Mouse (Mus musculus): ENCODE data around the gene Usp10.

The Usp10 gene

GRCm38 (mm10) chr8:119909944-119910546, at the start of gene Usp10:
TSS of gene Usp10 (plus strand) at chr8:119910360.
- ATAC-seq (ENCODE audit: insufficient number of reproducible peaks, low FRiP score, low TSS enrichment) = no peak

GRCm38 (mm10) chr8:119861706-119862389, 48.3 kb upstream of the Usp10 start, which contains the start of gene Klhl36:
TSS of gene Klhl36 (plus strand) at chr8:119862266.
- ATAC-seq (ENCODE audit: insufficient number of reproducible peaks, low FRiP score, low TSS enrichment) = peak; percentile 90

DNA sequence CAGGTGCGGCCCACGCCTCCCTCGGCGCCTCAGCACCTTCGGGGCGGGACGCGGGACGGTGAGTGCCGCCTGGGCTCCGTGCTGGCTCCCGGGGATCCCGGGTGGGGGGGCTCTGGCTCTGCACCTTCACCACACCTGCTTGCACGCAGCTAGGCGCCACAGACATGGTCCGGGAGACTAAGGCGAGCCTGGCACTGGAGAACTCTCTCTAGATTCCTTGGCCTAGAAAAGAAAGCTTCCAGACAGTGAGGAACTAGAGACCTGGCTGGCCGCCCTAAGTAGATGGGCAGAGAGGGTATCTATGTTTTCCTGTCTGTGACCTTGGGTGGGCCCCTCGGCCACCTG, 47.8 kb upstream of the Usp10 start:
- ATAC-seq (ENCODE audit: insufficient number of reproducible peaks, low FRiP score, low TSS enrichment) = no peak

DNA sequence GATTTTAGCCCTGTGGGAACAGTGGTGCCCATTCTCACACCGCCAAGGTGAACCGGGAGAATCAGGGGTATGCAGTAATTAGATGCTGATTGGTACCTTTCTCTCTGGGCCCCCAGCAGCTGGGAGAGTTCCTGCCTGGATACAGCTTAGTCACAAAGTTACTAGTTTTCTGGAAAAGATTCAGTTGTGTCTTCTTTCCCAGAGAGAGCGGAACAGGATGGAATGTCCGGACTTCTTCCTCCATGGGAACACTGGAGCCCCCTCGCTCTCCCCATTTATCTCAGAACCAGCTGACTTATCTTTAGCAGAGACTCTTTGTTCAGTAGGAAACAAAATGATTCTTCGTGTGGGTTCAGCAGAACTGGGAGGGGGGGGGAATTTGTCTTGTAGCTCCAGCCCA, 47.4 kb upstream of the Usp10 start:
- no peak for ATAC-seq (ENCODE audit: insufficient number of reproducible peaks, low FRiP score, low TSS enrichment)

DNA sequence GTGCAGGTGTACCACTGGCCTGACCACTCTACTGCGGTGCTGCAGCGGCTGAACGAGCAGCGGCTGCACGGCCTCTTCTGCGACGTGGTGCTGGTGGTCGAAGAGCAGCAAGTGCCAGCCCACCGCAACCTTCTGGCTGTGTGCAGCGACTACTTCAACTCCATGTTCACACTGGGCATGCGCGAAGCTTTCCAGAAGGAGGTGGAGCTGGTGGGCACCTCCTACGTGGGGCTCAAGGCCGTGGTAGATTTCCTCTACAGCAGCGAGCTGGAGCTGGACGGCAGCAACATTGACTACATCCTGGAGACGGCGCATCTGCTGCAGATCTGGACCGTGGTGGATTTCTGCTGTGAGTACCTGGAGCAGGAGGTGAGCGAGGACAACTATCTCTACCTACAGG, 40.5 kb upstream of the Usp10 start:
- no peak for ATAC-seq (ENCODE audit: insufficient number of reproducible peaks, low FRiP score, low TSS enrichment)

DNA sequence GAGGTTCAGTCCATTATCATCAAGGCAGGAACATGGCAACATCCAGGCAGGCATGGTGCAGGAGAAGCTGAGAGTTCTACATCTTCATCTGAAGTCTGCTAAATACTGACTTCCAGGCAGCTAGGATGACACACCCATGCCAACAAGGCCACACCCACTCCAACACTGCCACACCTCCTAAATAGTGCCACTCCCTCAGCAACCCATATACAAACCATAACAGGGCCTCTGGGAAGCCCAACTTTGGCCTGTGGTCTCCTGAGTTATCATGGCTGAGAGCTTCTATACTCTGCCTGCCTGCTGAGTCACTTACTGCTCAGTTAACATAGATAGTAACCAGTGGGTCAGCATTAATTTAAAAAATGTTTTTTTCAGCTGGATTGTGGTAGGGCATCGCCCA, 37.0 kb upstream of the Usp10 start:
- no peak for ATAC-seq (ENCODE audit: insufficient number of reproducible peaks, low FRiP score, low TSS enrichment)

DNA sequence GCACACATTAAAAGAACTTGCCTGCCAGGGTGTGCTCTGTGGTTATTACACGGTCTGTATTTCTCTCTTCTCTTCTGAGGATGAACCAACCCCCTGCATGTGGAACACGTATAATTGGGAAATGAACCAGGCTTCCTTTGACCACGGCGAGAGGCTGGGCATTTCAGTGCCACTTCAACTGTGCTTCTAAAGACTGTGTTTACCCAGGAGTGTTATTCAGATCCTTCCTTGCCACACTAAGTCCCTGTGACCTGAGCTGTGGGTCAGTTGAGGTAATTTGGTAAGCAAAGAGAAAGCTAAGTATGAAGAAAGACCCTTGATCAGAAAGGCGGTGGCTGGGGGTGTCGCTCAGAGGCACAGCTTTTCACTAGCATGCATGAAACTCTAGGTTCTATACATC, 28.9 kb upstream of the Usp10 start:
- no peak for ATAC-seq (ENCODE audit: insufficient number of reproducible peaks, low FRiP score, low TSS enrichment)

DNA sequence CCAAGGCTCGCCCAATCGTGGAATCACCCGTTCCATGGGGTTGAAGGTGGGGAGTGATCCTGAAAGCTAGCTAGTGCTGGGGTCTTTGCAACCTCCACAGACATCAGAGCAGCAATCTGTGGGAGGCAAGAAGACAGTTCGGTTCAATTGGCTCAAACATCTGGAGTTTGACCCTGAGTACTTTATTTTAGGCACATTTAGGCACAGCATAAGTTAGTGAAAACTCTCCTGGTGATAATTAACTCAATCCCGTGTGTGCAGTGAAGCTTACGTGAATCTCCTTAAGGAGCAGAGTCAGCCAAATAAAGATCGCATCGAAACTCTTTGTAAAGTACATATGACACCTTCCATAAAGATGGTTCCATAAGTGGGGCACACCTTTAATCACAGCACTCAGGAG, 28.2 kb upstream of the Usp10 start:
- no peak for ATAC-seq (ENCODE audit: insufficient number of reproducible peaks, low FRiP score, low TSS enrichment)

GRCm38 (mm10) chr8:119883281-119883680, 26.9 kb upstream of the Usp10 start:
- no peak for ATAC-seq (ENCODE audit: insufficient number of reproducible peaks, low FRiP score, low TSS enrichment)

GRCm38 (mm10) chr8:119885612-119886011, 24.5 kb upstream of the Usp10 start:
- peak; percentile 40; the same call in 1 of the 2 replicates for ATAC-seq (ENCODE audit: insufficient number of reproducible peaks, low FRiP score, low TSS enrichment)

GRCm38 (mm10) chr8:119887130-119887529, 23.0 kb upstream of the Usp10 start:
- no peak for ATAC-seq (ENCODE audit: insufficient number of reproducible peaks, low FRiP score, low TSS enrichment)

GRCm38 (mm10) chr8:119888012-119888411, 22.1 kb upstream of the Usp10 start:
- no peak for ATAC-seq (ENCODE audit: insufficient number of reproducible peaks, low FRiP score, low TSS enrichment)

DNA sequence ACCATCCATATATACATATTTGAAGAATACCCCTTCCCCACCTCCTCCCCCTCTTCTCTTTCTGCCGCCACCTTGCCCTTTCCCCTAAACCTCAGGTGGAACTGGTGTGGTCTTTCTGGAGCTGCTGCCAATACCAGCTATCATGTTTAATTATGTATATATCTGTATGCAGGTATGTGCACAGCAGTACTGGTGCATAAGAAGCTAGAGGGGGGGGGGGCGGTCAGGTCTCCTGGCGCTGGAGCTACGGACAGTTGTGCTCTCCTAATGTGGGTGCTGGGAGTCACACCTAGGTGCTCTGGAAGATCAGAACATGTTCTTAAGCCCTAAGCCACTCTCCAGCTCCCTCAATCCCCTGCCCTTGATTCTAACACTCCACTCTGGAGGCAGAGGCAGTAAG, 13.1 kb upstream of the Usp10 start:
- no peak for ATAC-seq (ENCODE audit: insufficient number of reproducible peaks, low FRiP score, low TSS enrichment)

DNA sequence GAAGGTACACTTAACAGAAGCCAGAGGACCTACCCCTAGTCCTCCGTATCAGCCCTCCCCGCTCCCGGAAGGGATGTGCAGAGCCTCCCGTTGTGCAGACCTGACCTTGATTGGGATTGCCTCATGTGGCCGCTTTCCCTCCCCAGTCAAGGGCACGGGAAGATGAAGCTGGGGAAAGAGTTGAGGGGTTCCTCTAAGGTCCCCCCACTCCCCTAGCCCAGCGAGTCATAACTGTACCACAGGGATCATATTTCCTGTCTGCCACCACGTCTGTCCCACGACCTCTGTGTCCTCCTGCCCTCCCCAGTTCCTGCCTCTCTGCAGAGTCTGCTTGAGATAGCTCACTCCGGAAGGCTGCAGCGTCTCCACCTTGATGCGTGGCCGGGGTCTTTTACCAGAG, 12.2 kb upstream of the Usp10 start:
- no peak for ATAC-seq (ENCODE audit: insufficient number of reproducible peaks, low FRiP score, low TSS enrichment)

DNA sequence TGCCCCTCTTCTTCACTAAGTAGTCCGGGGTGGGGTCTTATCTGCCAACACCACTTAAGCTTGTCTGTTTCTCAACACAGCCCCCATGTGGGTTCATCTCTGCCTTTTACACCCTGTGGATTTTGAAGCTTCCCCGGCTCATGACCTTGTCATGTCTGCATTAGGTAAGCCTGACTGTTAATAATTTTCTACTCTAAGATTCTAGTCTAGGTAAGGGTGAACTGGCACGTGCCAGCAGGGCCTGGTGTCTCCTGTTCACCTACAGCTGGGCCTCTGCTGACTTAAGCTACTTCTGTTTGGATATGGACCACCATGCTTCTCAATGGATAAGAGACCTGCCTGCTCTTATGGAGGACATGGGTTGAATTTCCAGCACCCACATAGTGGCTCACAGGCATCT, 8.8 kb upstream of the Usp10 start:
- ATAC-seq (ENCODE audit: insufficient number of reproducible peaks, low FRiP score, low TSS enrichment) = no peak

DNA sequence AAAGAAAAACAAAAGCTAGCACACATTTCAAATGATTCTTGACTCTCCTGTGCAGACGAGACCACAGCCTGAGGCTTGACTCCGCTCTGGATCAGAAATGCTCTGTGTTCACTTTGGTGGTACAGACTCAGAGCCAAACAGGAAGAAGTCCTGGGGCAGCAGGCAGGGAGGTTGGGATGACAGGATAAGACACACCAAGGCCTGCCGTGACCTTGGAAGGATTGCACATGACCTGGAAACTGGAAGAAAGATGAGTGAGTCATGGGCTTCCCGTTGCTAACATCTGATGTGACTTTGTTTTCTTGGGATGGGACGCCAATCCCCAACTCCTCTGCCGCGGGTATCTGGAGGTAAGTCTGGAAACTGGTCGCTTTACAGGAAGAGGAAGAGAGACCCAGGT, 8.2 kb upstream of the Usp10 start:
- no peak for ATAC-seq (ENCODE audit: insufficient number of reproducible peaks, low FRiP score, low TSS enrichment)

DNA sequence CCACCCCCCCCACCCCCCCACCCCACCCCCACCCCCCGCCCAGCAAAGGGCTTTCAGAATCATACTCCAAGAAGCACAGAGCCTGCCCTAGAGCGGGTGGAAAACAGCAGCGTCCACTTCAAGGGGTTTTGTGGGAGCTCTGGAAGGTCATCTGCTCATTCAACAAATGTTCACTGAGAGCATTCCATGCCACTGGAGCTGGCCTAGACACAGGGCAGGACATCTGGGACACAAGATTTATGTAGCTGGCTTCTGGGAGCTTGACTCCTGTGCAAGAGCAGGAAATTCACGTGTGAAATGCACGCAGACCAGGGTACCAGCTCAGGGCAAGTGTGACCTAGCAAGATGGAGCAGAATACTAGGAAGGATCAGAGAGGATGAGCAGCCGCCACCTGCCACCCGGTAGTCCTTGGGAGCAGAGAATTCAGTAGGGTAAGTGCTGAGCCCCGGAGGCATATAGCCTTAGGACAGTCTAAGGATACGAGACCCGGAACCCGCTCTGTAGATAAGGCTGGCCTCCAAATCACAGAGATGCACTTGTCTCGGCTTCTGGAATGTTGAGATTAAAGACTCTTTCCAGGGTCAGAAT, 5.7 kb upstream of the Usp10 start:
- no peak for ATAC-seq (ENCODE audit: insufficient number of reproducible peaks, low FRiP score, low TSS enrichment)

DNA sequence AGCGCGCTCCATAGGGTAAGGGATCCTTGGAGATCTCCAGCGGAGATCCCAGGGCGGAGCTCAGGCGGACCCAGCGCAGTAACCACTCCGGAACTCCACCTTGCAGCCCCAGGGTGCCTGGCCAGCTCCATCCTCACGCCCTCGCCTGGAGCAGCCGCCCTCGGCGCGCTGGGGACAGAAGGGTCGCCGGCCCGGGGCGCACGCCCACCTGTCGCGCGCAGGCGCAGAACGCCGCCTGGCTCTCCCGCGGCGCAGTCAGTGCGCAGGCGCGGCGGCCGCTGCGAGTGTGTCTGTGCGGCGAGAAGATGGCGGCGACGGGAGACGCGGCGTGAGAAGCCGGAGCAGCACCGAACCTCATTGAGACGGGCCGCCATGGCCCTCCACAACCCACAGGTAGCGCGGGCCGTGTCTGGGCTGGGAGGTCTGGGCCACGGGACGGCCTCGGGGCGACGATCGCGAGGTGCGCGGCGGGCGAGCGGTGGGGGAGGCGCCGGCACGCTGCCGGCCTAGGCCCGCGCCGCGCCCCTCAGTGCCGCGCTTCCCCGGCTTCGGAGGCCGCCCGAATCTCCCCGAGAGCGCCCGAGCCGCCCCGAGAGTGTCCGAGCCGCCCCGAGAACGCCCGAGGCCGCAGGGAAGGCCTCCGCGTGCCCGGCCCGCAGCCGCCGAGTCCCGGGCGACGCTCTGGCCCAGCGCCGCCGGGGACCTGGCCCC, 542 bp downstream of the Usp10 start, which contains the start of gene Gm20388:
TSS of gene Gm20388 (plus strand) at position 295 of the 711 bp plus-strand sequence.
- ATAC-seq (ENCODE audit: insufficient number of reproducible peaks, low FRiP score, low TSS enrichment) = peak; percentile 86

GRCm38 (mm10) chr8:119911258-119911962, 1.2 kb downstream of the Usp10 start:
- no peak for ATAC-seq (ENCODE audit: insufficient number of reproducible peaks, low FRiP score, low TSS enrichment)

- ATAC-seq (ENCODE audit: insufficient number of reproducible peaks, low FRiP score, low TSS enrichment) = no peak
These were observed 2.5 kb downstream of the Usp10 start for GRCm38 (mm10) chr8:119912643-119913042.

DNA sequence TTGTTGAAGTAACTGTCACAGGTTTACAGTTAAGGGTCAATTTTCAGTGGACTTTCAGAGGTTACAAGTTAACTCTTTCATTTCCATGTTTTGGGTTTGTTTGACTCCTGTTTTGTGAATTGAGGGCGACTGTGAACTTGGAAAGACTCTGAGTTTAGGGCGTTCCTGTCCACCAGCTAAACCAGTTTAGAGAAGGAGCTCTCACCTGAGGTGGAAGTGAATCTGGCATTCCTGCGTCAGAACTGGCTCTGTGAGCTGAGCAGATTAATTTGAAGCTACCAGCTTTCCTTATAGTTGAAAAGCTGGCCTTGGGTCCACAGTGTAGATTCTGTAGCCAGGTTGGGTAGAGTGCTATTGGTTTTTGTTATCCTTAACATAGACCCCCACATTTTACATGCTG, 3.0 kb downstream of the Usp10 start:
- ATAC-seq (ENCODE audit: insufficient number of reproducible peaks, low FRiP score, low TSS enrichment) = no peak

Data from cerebellum, adult (tissue).